Mouse (Mus musculus) common myeloid progenitor, adult 5-6 weeks (primary cell): ENCODE measurements around the gene Lamb1. TPM values are rescaled to one million over a fixed set of nuclear protein-coding genes. Genes with fewer than 3 reads are reported as not detected.

Experiments
- ATAC-seq: replicated peaks from 2 replicates; pipeline ENCODE4 v1.8.0; 2016; ENCODE audit warnings: low read depth, mild to moderate bottlenecking, moderate TSS enrichment, inconsistent platforms; ENCODE audit not compliant: poor library complexity, severe bottlenecking
- total RNA-seq: library from RNA; stranded (forward); fragments of 200-1000, 187-1606 nt; gene quantifications from 2 replicates; pipeline ENCODE4 v1.2.3, GENCODE M21; 2017

Lamb1 gene
- total RNA-seq, 1 experiment from 2014 or later = 3.3 TPM

DNA sequence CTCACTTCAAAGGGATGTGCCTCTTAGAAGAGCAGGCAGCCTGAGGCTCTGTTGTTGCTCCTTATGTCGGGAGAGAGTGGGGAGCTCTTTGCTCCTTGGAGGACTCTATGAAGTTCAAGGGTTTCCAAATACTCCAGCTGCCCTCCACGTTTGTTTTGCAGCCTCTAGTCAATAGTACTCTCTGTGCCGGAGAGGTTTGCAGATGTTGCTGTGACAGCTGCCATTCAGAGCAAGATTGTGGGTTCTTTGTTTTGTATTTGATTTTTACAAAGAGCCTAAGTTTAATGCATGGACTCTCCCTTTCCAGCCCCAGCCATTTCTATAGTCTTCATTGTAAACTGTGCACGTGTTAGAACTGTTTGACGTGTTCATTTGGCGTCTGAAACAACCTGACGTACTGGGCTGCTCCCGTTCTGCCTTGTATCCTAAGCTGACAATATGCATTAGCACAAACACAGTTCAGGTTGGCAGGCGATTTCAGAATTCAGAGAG is 16.1 kb downstream of the Lamb1 start:
- no peak for ATAC-seq

- no peak for ATAC-seq
These were observed 17.2 kb downstream of the Lamb1 start for GRCm38 (mm10) chr12:31282241-31282640.

GRCm38 (mm10) chr12:31283131-31283530 is 18.1 kb downstream of the Lamb1 start:
- ATAC-seq = no peak

GRCm38 (mm10) chr12:31283617-31284136 is 18.6 kb downstream of the Lamb1 start:
- ATAC-seq = no peak

- ATAC-seq = no peak
These were observed 24.0 kb downstream of the Lamb1 start for GRCm38 (mm10) chr12:31289046-31289445.

DNA sequence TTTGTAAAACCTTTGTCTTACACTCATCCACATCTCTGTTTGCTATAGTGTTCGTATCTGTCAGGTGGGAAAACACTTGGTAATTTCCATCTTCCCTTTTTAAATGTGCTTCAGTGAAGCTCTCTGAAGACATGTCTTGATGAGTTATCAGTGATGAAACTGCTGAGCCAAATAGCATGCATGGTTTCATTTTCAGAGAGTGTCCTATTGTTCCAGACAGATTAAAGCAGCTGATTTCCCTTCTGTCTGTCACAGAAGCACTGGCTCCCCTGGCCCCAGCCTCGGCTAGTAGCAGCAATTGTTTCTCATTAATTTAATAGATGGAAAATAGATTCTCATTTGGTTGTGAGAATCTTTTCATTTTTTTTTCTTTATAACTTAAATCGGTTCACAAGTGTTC is 25.9 kb downstream of the Lamb1 start:
- ATAC-seq = no peak

- no peak for ATAC-seq
These were observed 28.5 kb downstream of the Lamb1 start for GRCm38 (mm10) chr12:31293361-31294142.

DNA sequence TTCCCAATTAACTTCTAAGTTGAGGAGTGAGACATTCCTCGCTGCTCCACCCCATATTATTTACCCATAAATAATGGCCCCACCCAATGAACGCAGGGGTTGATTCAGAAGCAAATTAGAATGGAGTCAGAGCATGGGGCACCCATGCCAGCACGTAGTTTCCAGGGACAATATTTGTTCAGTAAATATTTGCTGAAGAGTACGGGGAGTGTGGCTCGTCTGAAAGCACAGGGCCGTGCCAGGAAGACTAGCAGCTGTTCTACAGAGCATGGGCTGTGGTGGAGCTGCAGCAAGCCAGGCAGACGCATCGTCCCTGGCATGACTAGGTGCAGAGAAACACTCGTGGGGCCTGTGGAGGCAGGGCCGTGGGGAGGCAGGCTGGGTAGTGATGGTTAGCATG is 29.5 kb downstream of the Lamb1 start:
- no peak for ATAC-seq

DNA sequence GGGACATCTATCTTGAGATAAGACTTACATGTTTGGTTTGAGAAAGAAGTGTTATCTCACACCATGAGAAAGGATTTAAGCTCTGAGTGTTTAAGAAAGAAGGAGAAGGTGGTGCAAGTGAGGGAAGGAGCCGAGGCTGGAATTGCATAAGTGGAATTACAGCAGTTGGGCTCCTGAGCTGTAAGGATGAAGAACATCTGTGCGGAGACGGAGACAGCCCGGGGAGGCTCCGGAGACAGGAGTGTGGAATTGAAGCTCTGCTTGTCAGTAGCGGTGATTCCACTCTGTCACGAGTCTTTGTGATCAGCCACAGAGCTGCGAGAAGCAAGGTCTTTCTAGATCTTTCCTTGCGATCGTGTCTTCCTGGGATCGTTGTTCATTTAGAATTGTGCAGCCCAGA is 30.0 kb downstream of the Lamb1 start:
- no peak for ATAC-seq

DNA sequence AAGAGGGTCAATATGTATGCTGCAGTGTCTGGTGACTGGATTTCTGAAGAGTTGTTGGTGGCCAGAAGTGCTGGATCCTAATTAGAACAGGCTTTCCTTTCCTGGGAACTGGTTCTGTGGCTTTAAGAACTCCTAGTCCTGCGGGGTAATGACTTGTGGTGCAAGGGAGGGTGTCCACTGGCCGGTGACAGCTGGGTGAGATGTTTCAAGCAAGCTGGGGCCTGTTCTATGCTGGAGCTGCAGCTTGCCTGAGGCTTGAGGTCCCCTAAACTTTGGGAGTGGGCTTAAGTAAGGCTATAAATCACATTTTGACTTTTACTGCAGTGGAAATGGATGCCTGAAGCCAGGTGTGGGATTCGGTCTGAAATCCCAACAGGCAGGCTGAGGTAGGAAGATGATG is 30.5 kb downstream of the Lamb1 start:
- no peak for ATAC-seq

GRCm38 (mm10) chr12:31296097-31296496 is 31.1 kb downstream of the Lamb1 start:
- ATAC-seq = no peak

DNA sequence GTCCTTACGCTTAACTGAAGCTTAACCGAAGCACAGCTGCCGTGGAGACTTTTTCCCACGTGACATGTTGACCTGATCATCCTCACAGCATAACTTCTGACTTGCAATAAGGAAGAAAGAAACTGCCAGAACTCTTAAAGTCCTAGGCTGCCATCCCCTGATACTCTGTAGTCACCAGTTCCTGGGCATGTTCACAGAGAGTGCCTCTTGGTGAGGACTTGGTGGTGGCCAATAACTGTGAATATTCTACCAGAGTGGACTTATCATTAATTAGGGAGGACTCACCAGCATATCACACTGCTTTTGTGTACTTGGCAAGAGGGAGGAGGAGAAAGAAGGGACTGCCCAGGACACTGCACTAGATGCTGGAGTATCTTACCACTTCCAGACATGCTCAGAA is 33.1 kb downstream of the Lamb1 start:
- no peak for ATAC-seq

GRCm38 (mm10) chr12:31298530-31298929 is 33.5 kb downstream of the Lamb1 start:
- no peak for ATAC-seq

GRCm38 (mm10) chr12:31299126-31299525 is 34.1 kb downstream of the Lamb1 start:
- ATAC-seq = no peak

DNA sequence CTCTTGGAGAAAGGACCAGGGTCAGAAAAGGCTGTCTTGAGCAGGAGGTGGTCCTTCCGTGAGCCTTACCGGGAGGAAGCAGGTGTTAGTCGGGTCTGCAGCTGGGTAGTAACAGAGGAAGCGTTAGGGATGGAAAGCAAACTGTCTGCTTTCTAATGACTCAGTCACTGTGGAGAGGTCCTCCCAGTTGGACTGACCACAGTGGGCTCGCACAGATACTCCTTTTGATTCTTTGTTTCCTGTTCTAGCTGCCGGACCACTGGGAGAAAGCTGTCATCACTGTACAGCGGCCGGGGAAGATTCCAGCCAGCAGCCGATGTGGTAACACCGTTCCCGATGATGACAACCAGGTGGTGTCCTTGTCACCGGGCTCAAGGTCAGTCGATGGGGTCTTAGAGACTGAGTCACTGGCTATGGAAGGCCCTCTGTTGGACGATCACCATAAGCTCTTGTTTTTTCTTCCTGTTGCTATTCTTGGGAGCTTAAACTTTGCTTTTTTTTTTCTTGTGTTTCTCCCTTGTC is 34.7 kb downstream of the Lamb1 start:
- no peak for ATAC-seq

GRCm38 (mm10) chr12:31300276-31300675 is 35.2 kb downstream of the Lamb1 start:
- ATAC-seq = no peak

GRCm38 (mm10) chr12:31302266-31302665 is 37.2 kb downstream of the Lamb1 start:
- no peak for ATAC-seq

GRCm38 (mm10) chr12:31302766-31303511 is 37.9 kb downstream of the Lamb1 start:
- ATAC-seq = no peak

DNA sequence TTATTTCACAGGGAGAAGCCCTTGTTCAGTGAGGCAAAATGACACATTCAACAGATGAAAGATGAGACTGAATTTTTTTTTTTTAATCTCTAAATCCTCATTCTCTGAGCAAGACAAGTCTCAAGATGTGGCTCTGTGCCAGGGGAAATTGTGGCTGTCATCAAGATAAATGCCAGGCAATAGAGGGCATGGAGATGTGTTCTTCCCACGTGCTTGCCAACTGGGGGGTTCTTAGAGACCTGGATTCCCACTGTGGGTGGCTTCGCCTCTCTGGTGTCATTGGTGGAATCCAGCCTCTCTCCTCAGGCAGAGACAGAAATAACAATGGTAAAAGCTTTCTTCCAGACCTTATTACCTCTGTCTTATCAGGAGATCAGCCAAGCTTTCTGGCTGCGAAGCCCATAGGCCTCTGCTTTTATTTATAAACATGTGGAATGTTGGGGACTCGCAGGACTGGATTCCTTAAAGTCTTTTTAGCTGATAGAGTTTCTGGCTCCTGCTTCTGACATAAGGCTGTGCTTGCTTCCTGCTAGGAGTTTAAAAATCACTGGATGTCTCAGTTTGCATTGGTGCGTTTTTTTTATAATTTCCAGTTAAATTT is 41.1 kb downstream of the Lamb1 start:
- no peak for ATAC-seq

- ATAC-seq = no peak
These were observed 42.0 kb downstream of the Lamb1 start for GRCm38 (mm10) chr12:31307011-31307410.

DNA sequence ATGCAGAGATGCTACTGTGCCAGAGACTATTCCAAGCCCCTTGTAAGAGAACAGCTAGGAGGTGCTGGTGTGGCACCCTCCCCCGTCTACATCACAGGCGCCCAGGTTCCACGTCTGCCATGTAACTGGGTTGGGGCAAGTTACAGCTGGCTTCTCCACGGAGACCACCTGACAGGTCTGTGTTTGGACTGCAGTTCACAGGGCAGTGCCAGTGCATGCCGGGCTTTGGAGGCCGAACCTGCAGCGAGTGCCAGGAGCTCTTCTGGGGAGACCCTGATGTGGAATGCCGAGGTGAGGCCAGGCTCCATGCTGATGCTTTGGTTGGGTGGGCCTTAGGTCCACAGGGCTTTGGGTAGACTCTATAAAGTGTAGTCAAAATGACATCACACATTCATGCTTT is 42.7 kb downstream of the Lamb1 start:
- no peak for ATAC-seq
